Mouse (Mus musculus) G1E (cell line): ENCODE data around the gene 9930021J03Rik.

Experiments used
- CTCF ChIP-seq: IDR thresholded peaks from 2 replicates; pipeline ENCODE4 v1.5.1; 2012; ENCODE audit warnings: low read depth, low read length, inconsistent platforms, mixed read lengths
- GATA1 ChIP-seq: IDR thresholded peaks from 2 replicates; pipeline ENCODE4 v1.6.1; 2012; ENCODE audit warnings: borderline replicate concordance, low read length, inconsistent platforms, mixed read lengths
- GATA2 ChIP-seq: IDR thresholded peaks from 2 replicates; pipeline ENCODE4 v1.6.1; 2012; ENCODE audit warnings: low read depth, low read length, inconsistent platforms, borderline replicate concordance
- POLR2AphosphoS5 ChIP-seq: IDR thresholded peaks from 2 replicates; pipeline ENCODE4 v1.6.1; 2012; ENCODE audit warnings: low read depth, low read length, inconsistent platforms; ENCODE audit not compliant: insufficient replicate concordance
- TAL1 ChIP-seq: conservative IDR thresholded peaks from 2 replicates; pipeline ENCODE4 v1.6.1; 2012; ENCODE audit warnings: low read depth, low read length, inconsistent platforms, mixed read lengths

- TF ChIP-seq CTCF (no peak), GATA1 (no peak), TAL1 (no peak), POLR2AphosphoS5 (no peak), GATA2 (no peak)
These were observed 127.5 kb downstream of the 9930021J03Rik start for GRCm38 (mm10) chr19:29678181-29678778.
